14 mouse cellular contexts compared by ENCODE assay signal in genomic region chr13:46135411-46135810, GRCm38 (mm10).
"Had no signal": no experiment of that assay in that cellular context is flagged by ENCODE, and none has a peak within 500 bp of the region (broad histone marks: within the 10 kb centered on the region; RNA-seq: fewer than 3 reads in every experiment).

No protein-coding gene starts in this region.

- DNase-seq: kidney, postnatal 14 days; left cerebral cortex, postnatal 4 days; liver, embryonic 13.5 days; lung, adult 2 months; thymus, adult 18-20 months; thymus, postnatal 36 days had no signal

- H3K9me3 ChIP-seq: intestine, embryonic 15.5 days; limb, embryonic 12.5 days; limb, embryonic 15.5 days; liver, embryonic 13.5 days; midbrain, embryonic 12.5 days; midbrain, embryonic 15.5 days; neural tube, embryonic 12.5 days; neural tube, embryonic 15.5 days had no signal

- ATAC-seq: intestine, embryonic 15.5 days; midbrain, embryonic 15.5 days had no signal

- H3K36me3 ChIP-seq: intestine, embryonic 15.5 days; limb, embryonic 12.5 days; limb, embryonic 15.5 days; liver, embryonic 13.5 days; midbrain, embryonic 12.5 days; midbrain, embryonic 15.5 days; neural tube, embryonic 12.5 days; neural tube, embryonic 15.5 days had no signal

- H3K4me2 ChIP-seq: intestine, embryonic 15.5 days; limb, embryonic 12.5 days; limb, embryonic 15.5 days; liver, embryonic 13.5 days; midbrain, embryonic 12.5 days; midbrain, embryonic 15.5 days; neural tube, embryonic 12.5 days; neural tube, embryonic 15.5 days had no signal

- H3K27ac ChIP-seq: intestine, embryonic 15.5 days; limb, embryonic 12.5 days; limb, embryonic 15.5 days; liver, embryonic 13.5 days; macrophage; midbrain, embryonic 12.5 days; midbrain, embryonic 15.5 days; neural tube, embryonic 12.5 days; neural tube, embryonic 15.5 days had no signal

- H3K4me1 ChIP-seq: intestine, embryonic 15.5 days; limb, embryonic 12.5 days; limb, embryonic 15.5 days; liver, embryonic 13.5 days; midbrain, embryonic 12.5 days; midbrain, embryonic 15.5 days; neural tube, embryonic 12.5 days; neural tube, embryonic 15.5 days had no signal

- H3K4me3 ChIP-seq: intestine, embryonic 15.5 days; limb, embryonic 12.5 days; limb, embryonic 15.5 days; liver, embryonic 13.5 days; midbrain, embryonic 12.5 days; midbrain, embryonic 15.5 days; neural tube, embryonic 12.5 days; neural tube, embryonic 15.5 days had no signal

- H3K9ac ChIP-seq: intestine, embryonic 15.5 days; limb, embryonic 12.5 days; limb, embryonic 15.5 days; liver, embryonic 13.5 days; midbrain, embryonic 12.5 days; midbrain, embryonic 15.5 days; neural tube, embryonic 12.5 days; neural tube, embryonic 15.5 days had no signal

- H3K27me3 ChIP-seq: intestine, embryonic 15.5 days; limb, embryonic 12.5 days; limb, embryonic 15.5 days; liver, embryonic 13.5 days; midbrain, embryonic 12.5 days; midbrain, embryonic 15.5 days; neural tube, embryonic 12.5 days; neural tube, embryonic 15.5 days had no signal
